ENCODE assay signal across 9 mouse cellular contexts in genomic region chr2:84051883-84052331, GRCm38 (mm10).
DNase-seq lines count a peak whose midpoint lies in the region; ATAC-seq and TF ChIP-seq lines count a peak whose summit lies in the region.
"Had no signal": no experiment of that assay in that cellular context is flagged by ENCODE, and none has a peak within 500 bp of the region (broad histone marks: within the 10 kb centered on the region; RNA-seq: fewer than 3 reads in every experiment).

No protein-coding gene starts in this region.

- no peak for TF ChIP-seq CTCF in heart, adult 2 months (IDR thresholded peaks at IDR 0.05)

- 0 out of 2 replicates have a peak overlapping the region, but pooled peaks have one; percentile 6 for H3K4me2 ChIP-seq in heart, embryonic 11.5 days
- H3K4me2 ChIP-seq in neural tube, embryonic 11.5 days (ENCODE audit: low read depth), result no peak overlapping the region
- no peak overlapping the region for H3K4me2 ChIP-seq in neural tube, embryonic 15.5 days
- no peak overlapping the region for H3K4me2 ChIP-seq in intestine, embryonic 16.5 days (ENCODE audit: low read depth, low read length)
- H3K4me2 ChIP-seq in stomach, embryonic 16.5 days (ENCODE audit: low read depth, low read length), result no peak overlapping the region

- intact Hi-C loops in heart, adult 2 months (cut with DNase I), result no loop called here

- no peaks in the 10 kb centered on the region for H3K36me3 ChIP-seq in heart, embryonic 11.5 days (ENCODE audit: control insufficient read depth, insufficient read depth, low read length)
- H3K36me3 ChIP-seq in heart, adult 2 months (ENCODE audit: control insufficient read depth, insufficient read depth, low read length), result no peaks in the 10 kb centered on the region
- no peaks in the 10 kb centered on the region for H3K36me3 ChIP-seq in neural tube, embryonic 11.5 days (ENCODE audit: control insufficient read depth, insufficient read depth, low read length)
- H3K36me3 ChIP-seq in neural tube, embryonic 15.5 days, result no peaks in the 10 kb centered on the region
- H3K36me3 ChIP-seq in intestine, embryonic 16.5 days (ENCODE audit: control insufficient read depth, insufficient read depth, low read length), result no peaks in the 10 kb centered on the region
- H3K36me3 ChIP-seq in stomach, embryonic 16.5 days (ENCODE audit: control insufficient read depth, insufficient read depth, low read length), result no peaks in the 10 kb centered on the region

- no peaks in the 10 kb centered on the region for H3K79me2 ChIP-seq in heart, adult 2 months (replicated peaks; ENCODE audit: control insufficient read depth, insufficient read depth, low read length)

- no peak overlapping the region for H3K4me3 ChIP-seq in heart, embryonic 11.5 days (ENCODE audit: low read depth, low read length)
- H3K4me3 ChIP-seq in heart, adult 2 months, result no peak overlapping the region
- no peak overlapping the region for H3K4me3 ChIP-seq in neural tube, embryonic 11.5 days (ENCODE audit: low read depth, low read length)
- H3K4me3 ChIP-seq in neural tube, embryonic 15.5 days (replicated peaks), result no peak overlapping the region
- H3K4me3 ChIP-seq in intestine, embryonic 16.5 days (ENCODE audit: low read length), result no peak overlapping the region
- no peak overlapping the region for H3K4me3 ChIP-seq in stomach, embryonic 16.5 days (replicated peaks; ENCODE audit: low read length)
- H3K4me3 ChIP-seq: gastrocnemius, adult 2 months had no signal

- 3% methylated on average over 3 of the region's 3 CpGs for WGBS in heart, embryonic 11.5 days (ENCODE audit: insufficient replicate concordance)
- 17% methylated on average over 3 of the region's 3 CpGs for WGBS in heart, adult 2 months
- WGBS in neural tube, embryonic 11.5 days, result 79% methylated on average over 3 of the region's 3 CpGs
- WGBS in neural tube, embryonic 15.5 days, result 72% methylated on average over 3 of the region's 3 CpGs
- WGBS in intestine, embryonic 16.5 days, result 37% methylated on average over 3 of the region's 3 CpGs
- WGBS in stomach, embryonic 16.5 days, result 34% methylated on average over 3 of the region's 3 CpGs

- no peak overlapping the region for H3K9ac ChIP-seq in heart, embryonic 11.5 days (ENCODE audit: low read depth, low read length)
- H3K9ac ChIP-seq in heart, adult 2 months (ENCODE audit: low read depth, low read length), result no peak overlapping the region
- no peak overlapping the region for H3K9ac ChIP-seq in neural tube, embryonic 11.5 days (ENCODE audit: low read length)
- no peak overlapping the region for H3K9ac ChIP-seq in neural tube, embryonic 15.5 days (replicated peaks)
- no peak overlapping the region for H3K9ac ChIP-seq in intestine, embryonic 16.5 days (ENCODE audit: low read depth, low read length)
- no peak overlapping the region for H3K9ac ChIP-seq in stomach, embryonic 16.5 days (ENCODE audit: low read length)

- no peaks in the 10 kb centered on the region for H3K27me3 ChIP-seq in heart, embryonic 11.5 days (ENCODE audit: control insufficient read depth, insufficient read depth, low read length)
- no peaks in the 10 kb centered on the region for H3K27me3 ChIP-seq in heart, adult 2 months (ENCODE audit: control insufficient read depth, insufficient read depth, low read length)
- H3K27me3 ChIP-seq in neural tube, embryonic 11.5 days (ENCODE audit: control insufficient read depth, insufficient read depth, low read length), result no peaks in the 10 kb centered on the region
- H3K27me3 ChIP-seq in neural tube, embryonic 15.5 days (replicated peaks), result no peaks in the 10 kb centered on the region
- H3K27me3 ChIP-seq in intestine, embryonic 16.5 days (replicated peaks; ENCODE audit: control insufficient read depth, insufficient read depth, low read length), result no peaks in the 10 kb centered on the region
- H3K27me3 ChIP-seq in stomach, embryonic 16.5 days (ENCODE audit: control insufficient read depth, insufficient read depth, low read length), result no peaks in the 10 kb centered on the region

- H3K4me1 ChIP-seq in heart, embryonic 11.5 days (ENCODE audit: control insufficient read depth, insufficient read depth, low read length), result peaks cover 2% of the 10 kb centered on the region; the same call in 1 of the 2 replicates
- no peaks in the 10 kb centered on the region for H3K4me1 ChIP-seq in heart, adult 2 months (ENCODE audit: control insufficient read depth, insufficient read depth, low read length)
- no peaks in the 10 kb centered on the region for H3K4me1 ChIP-seq in neural tube, embryonic 11.5 days (ENCODE audit: control insufficient read depth, insufficient read depth, low read length)
- H3K4me1 ChIP-seq in neural tube, embryonic 15.5 days, result no peaks in the 10 kb centered on the region
- H3K4me1 ChIP-seq in intestine, embryonic 16.5 days (ENCODE audit: control insufficient read depth, insufficient read depth, low read length), result no peaks in the 10 kb centered on the region; the same call in 1 of the 2 replicates
- H3K4me1 ChIP-seq in stomach, embryonic 16.5 days (ENCODE audit: control insufficient read depth, insufficient read depth, low read length), result 0 out of 2 replicates have a peak, but pooled peaks cover 2% of the 10 kb centered on the region

- H3K9me3 ChIP-seq in heart, embryonic 11.5 days (replicated peaks; ENCODE audit: control insufficient read depth, low read length), result no peaks in the 10 kb centered on the region
- no peaks in the 10 kb centered on the region for H3K9me3 ChIP-seq in neural tube, embryonic 11.5 days (ENCODE audit: control insufficient read depth, low read length)
- H3K9me3 ChIP-seq in neural tube, embryonic 15.5 days (replicated peaks), result no peaks in the 10 kb centered on the region
- H3K9me3 ChIP-seq in intestine, embryonic 16.5 days (ENCODE audit: control insufficient read depth, low read length), result no peaks in the 10 kb centered on the region
- H3K9me3 ChIP-seq in stomach, embryonic 16.5 days (replicated peaks; ENCODE audit: control insufficient read depth, low read length), result no peaks in the 10 kb centered on the region

- peak; percentile 97 for ATAC-seq in heart, embryonic 11.5 days (replicated peaks; ENCODE audit: insufficient number of reproducible peaks, low FRiP score, low TSS enrichment)
- peak; percentile 48; the same call in 1 of the 2 replicates for ATAC-seq in neural tube, embryonic 11.5 days (ENCODE audit: insufficient read depth, low FRiP score, low TSS enrichment)
- no peak for ATAC-seq in neural tube, embryonic 15.5 days (ENCODE audit: low FRiP score)
- peak; percentile 80 for ATAC-seq in intestine, embryonic 16.5 days
- 0 out of 2 replicates have a peak, but pooled peaks have one; percentile 66 for ATAC-seq in stomach, embryonic 16.5 days (ENCODE audit: insufficient read depth, low FRiP score)

- TF ChIP-seq EP300 in heart, adult 2 months (IDR thresholded peaks at IDR 0.05; ENCODE audit: insufficient read depth, low read depth, low read length), result no peak

- no peak for TF ChIP-seq POLR2A in heart, adult 2 months (IDR thresholded peaks at IDR 0.05; ENCODE audit: insufficient read depth, low read depth, low read length)

- peak overlapping the region; percentile 71 for H3K27ac ChIP-seq in heart, embryonic 11.5 days (ENCODE audit: low read depth, low read length)
- H3K27ac ChIP-seq in heart, adult 2 months, result no peak overlapping the region
- no peak overlapping the region for H3K27ac ChIP-seq in neural tube, embryonic 11.5 days (ENCODE audit: low read depth, low read length)
- H3K27ac ChIP-seq in neural tube, embryonic 15.5 days (replicated peaks), result no peak overlapping the region
- no peak overlapping the region for H3K27ac ChIP-seq in intestine, embryonic 16.5 days (ENCODE audit: low read length)
- H3K27ac ChIP-seq in stomach, embryonic 16.5 days (ENCODE audit: low read length), result no peak overlapping the region
- H3K27ac ChIP-seq: gastrocnemius, adult 2 months had no signal

- no peak for DNase-seq in heart, adult 2 months
- DNase-seq in neural tube, embryonic 11.5 days (ENCODE audit: low spot score), result no peak
- no peak for DNase-seq in adrenal gland, adult (ENCODE audit: inconsistent age in 2 of 2, low spot score in 1 of 2)
- DNase-seq in cerebellum, adult 11 months, result no peak
- DNase-seq: gastrocnemius, adult 2 months had no signal
